Mouse (Mus musculus) regulatory T cell (primary cell): ENCODE measurements at regions not wholly inside any gene's neighbourhood (a gene's known extent, or its start where the extent isn't known, plus 50 kb on each side); places are given as distances from the start of the nearest gene placed in this dataset.

Experiments
- in situ Hi-C: fragments of 300-600 bp; cut with MboI, MseI; formaldehyde crosslinking; loops from one replicate; pipeline ENCODE4 v1.15.1; 2025; ENCODE audit warnings: high pct_unique_total_duplicates

DNA sequence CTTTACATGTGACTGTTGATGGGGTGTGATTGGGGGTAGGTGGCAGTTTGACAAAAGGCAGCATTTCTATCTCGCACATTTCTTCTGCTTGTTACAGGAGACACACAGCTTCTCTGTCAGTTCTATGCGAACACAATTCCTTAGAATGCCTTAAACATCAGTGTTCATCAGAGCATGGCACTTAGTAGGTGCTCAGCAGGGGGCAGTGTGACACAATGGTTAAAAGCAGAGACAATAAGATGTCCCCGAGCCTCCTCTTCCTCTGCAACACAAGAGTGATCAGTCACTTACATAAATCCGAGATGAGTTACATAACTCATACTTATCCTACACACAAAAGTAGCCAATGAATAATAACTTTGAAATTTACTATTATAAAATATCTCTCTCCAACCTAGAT, 688.1 kb downstream of the Gm826 start:
- in situ Hi-C loops: no loop called here

DNA sequence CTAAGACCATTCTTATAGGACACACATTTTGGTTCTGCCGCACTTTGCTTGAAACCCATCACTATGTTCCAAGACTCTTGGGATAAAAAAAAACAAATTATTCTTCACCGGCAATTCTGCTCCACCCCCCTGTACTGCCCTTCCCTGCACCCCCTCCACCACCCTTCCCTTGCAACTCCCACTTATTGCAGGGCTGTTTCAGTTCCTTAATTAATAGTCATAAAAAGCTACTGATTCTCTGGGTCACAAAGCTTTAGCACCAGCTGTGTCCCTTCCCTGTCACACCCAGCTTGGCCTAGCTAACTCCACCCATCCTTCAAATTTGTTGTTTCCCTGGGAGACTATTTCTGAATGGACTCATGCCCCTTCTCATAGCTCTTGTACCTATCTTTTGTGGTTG, 687.4 kb downstream of the Gm826 start:
- in situ Hi-C loops: no loop called here

DNA sequence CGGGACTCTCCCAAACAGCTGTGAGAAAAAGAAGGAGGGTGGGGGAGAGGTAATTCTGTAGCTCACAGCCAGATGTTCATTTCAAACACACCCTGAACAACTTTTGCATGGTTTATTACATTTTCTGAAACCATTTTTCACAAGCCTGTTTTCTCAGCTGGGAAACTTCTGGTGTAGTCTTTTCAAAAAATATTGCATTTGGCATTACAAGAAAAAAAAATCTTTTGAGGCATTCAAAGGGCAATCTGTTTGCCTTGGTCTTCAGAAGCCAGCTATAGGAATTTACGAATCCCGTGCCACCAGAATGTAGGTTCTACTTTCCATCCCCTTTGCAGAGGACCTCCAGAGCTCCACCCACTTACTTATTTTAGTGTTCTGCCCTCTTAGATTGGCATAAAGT, 681.7 kb downstream of the Gm826 start:
- in situ Hi-C loops: no loop called here

DNA sequence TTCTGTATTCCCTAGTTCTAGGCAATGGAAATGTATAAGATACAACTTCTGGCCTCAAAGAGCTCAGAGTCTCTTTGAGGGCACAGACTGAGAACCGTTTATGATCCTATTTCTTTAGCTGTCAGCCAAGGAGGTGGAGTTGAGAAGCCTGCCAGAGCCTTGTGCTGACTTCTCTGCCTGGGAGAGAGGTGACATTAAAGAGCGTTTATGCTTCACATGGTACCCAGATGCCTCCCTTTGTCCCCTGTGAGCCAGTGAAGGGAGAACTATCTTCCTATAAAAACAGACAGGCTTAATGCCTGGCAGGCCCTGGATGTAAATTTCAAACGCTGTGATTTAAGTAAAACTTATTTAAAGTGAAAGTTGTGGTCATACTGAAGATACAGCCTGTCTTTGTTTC, 657.1 kb downstream of the Gm826 start:
- in situ Hi-C loops: no loop called here

DNA sequence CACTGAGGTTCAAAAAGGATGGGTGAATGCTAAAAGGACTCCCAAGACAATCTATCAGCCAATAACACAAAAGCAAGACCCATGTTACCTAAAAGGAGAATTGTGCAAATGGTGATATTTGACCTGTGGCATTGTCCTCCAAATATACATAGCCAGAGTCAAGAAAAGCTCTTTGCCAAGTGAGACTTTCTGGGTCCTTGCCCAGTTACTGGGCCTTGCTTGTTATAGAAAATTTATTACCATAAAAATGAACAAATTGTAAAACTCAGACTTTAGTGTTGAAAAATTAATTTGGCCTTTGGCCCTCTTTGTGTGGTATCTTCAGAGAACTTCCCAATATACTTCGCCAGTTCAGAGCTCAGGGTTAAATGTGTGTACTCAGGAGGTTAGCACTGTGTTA, 653.3 kb downstream of the Gm826 start:
- in situ Hi-C loops: no loop called here

DNA sequence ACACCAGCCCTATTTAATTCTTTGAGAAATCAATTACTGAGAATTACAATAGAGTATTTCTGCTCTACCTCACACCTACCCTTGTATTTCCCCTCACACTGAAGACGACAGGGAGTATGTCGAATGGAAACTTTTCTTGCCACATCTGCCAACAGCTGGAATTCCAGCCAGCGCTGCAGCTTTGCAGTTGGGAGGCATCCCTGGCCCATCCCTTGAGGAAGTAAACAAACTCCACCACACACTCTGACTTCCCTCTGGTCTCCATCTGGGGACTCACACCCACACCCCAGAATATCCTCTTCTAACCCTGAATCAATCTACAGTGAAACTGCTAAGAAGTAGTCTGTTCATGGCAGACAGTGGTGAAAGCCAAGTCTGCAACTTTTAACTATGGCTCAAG, 630.9 kb downstream of the Gm826 start:
- in situ Hi-C loops: no loop called here

DNA sequence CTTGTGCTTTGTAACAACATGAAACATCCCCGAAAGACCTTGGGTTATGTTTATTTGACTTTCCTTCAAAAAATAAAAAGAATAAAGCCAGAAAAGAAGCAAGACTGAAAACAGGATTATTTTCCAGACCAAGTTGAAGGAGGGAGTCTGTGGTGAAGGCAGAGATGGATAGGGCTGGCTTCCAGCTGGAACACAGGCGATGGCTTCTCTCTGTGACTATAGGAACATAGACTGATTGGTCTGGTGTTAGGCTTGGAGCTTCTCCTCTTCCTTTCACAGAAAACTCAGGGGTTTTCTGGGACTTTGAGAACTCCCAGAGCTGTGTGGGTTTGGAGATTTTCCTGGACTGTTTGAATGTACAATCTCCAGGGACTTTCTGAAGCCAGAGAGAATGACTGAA, 625.8 kb downstream of the Gm826 start:
- in situ Hi-C loops: no loop called here

DNA sequence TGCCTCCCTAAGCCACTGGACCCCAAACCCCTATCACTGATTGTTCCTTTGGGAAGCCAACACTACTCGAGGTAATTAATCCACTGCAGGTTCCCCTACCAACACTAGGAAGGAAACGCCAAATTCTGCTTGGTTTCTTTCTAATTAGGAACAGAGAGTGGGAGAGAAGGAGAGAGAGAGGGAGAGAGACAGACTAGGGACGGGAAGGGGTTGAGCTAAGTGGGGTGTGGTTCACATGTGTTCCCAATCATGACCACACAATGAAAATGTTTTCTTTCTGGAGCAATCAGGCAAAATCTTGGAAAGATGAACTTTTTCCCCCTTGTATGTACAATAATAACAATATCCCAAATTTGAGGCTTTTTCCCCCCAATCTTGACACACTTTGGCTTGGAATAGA, 619.3 kb downstream of the Gm826 start:
- in situ Hi-C loops: no loop called here

DNA sequence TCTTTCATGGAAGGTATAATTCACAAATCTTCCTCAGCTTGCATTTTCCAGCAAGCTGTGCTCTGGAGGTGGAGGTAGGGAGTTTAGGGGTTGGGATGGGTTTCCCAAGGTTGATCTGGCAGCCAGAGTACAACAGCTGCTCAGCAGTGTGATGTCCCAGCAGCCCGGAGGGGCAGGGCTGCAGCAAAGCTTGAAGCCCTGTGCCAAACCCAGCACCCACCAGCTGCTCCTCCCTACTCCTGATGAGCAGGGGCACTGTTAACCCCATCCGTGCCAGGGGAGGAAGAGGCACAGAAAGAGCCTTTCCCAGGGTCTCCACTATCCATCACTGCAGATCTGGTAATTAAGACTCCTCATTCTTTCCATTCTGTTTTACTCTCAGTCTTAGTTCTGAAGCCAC, 615.2 kb downstream of the Gm826 start:
- in situ Hi-C loops: no loop called here

DNA sequence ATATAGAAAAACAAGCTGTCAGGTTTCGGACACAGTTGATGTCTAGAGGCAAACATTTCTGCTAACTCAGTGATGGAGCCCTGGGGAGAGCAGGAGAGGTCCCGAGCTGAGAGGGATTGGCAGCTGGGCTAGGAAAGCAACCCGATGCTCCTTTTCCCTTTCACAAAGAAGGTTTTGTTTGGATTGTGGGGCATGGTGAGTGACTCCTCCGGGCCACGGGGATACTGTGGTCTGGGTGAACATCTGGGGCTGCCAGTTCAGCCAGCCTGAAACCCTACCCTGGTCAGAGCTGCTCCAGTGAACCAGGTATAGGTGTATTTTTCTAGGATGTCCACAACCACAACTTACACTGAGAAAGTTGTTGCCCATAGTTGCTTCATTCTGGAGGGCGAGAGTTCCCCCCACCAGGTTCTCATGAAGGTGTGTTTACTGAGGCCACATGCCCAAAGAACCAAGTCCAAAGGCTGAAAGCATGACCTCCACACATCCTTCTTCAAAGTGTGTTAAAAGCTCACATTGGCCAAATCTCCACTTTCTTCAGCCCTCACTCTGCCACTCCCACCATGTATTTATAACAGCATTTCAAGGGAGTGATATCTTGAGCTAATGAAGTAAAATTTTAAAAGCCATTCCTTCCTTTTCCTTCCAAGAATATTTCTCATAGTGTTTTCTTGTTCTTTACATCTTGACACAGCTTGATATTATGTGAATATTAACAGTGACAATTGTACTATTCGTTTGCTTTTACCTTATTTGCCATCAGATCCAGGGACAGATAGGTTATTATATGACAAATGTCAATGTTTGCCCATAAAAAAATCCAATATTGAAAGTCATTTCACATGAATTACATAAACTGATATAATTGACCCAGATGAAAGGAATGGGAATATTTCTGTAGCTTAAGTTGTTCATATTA, 608.5 kb downstream of the Gm826 start:
- in situ Hi-C loops: no loop called here

DNA sequence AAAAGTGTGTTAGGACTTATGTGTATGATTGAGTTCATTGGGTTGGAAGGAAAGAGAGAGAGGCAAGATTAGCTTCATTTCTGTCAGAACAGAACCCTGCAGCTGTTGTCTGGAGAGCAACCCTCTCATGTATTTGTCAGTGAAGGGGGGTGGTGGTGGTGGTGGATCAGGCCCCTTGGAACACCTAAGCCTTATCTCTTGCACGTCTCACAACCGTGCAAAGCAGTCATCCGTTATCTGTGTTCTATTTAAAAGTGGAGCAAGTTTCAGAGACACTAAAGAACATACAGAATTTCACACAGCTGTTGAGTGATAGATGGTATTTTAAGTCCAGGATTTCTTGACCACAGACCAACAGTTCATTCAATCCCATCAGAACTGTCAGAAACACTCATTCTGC, 604.7 kb downstream of the Gm826 start:
- in situ Hi-C loops: no loop called here

DNA sequence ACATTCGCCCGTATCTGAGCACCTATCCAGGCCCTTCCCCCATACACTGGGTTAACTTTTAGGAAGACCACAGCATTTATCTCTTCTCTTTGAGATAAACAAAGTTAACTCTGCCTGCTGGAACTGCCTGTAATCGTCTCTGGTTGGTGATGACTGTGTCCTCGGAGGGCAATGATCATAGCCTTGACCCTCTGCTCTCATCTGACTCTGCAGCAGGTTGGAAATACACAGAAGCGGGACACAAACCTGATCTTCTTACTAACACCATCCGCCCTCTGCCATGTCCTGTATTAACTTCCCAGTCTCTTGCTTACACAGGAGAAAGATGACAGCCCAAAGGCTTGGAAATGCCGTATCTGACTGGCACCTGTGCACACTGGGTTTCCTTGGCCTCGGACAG, 603.7 kb downstream of the Gm826 start:
- in situ Hi-C loops: no loop called here

DNA sequence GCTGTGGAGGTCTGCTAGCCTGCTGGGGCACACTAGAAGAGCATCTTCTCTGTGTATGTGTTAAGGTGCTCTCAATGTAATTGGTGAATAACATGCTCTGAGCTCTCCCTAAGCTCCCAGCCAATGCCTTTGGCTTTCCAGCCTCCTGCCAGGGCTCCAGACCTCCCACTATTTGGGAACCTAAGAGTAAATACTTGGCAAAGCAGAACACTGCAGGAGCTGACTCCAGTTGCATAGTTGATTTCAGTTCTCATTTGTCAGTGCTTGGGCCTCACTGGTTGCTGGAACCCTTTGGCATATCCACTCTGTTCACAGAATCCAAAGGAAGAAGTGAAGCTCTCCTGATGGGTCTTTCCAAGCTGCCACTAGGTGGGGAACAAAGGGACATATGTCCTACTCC, 602.7 kb downstream of the Gm826 start:
- in situ Hi-C loops: no loop called here

DNA sequence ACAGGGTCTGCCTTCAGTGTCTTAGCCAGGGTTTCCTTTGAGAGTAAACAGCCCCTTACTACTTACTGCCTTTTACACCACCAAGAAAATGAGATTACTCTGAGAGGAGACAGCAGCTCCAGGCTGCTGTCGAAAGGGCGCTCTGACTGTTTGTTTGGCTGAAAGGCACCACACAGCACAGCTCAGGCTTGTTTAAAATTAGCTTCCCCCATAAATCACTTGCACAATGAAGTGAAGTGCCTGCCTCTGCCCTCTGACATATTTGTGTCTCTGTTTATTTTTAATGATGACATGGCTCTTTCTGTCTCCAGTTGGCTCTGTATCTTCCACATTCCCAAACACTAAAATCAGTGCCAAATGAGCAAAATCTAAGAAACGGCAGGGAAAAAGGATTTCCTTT, 601.5 kb downstream of the Gm826 start:
- in situ Hi-C loops: no loop called here

DNA sequence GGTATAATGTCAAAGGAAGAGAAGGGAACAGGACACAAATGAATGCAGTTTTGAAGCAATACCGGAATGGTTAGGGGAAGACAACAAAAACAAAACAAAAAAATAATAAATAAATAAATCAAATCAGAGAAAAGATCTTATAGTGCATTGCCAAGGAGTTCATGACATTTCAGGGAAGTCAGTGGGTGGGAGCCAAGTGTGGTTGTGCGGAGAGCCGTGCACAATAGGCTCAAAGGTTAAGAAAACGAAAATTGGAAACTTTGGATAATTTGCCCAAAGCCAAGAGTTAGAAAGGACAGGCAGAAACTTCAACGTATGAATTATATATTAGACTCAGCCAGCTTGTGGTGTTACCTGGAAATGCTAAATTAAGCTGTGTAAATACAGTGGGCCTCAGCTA, 599.4 kb downstream of the Gm826 start:
- in situ Hi-C loops: no loop called here

DNA sequence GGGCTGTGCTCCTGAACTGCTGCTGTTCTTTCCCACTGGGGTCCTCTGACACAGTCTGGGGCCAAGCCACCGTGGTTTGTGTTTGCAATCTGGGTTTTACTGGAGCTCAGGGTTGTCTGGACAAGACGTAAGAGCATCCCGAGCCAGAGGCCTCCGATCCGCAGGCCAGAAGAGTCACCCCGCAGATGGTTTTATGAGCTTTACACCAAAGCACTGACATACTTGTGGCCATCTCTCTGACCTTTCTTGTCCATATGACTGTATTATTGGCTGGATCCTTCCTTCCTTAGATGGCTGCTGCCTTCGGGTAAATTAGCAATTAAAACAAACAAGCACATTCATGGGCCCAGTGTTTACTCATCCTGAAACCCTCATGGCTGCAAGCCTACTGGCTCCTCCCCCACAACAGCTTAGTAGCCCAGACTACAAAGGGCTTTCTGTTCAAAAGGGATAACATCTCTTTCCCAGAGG, 578.4 kb downstream of the Gm826 start:
- in situ Hi-C loops: loop anchor here (25.0 kb wide), 1 partner anchor 832 kb away; no protein-coding TSS in a partner anchor

DNA sequence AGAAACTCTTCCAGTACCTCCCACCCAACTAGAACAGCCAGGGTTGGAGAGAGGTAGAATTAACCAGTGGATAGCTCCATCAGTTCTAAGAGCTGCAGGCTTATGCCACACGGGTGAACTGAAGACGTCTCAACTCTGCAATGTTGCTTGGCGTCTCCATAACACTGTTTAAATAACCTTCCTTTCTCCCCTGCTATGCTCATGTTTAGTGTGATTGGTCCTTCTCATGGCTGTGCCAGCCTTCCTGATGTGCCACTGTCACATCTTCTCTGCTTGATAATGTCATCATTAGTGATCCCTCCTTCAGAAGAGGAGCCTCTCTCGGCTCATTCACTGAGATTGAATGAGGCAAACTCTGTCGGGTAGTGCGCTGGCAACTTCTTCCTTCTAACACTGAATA, 573.2 kb downstream of the Gm826 start:
- in situ Hi-C loops: loop anchor here (25.0 kb wide), 1 partner anchor 826 kb away; no protein-coding TSS in a partner anchor

DNA sequence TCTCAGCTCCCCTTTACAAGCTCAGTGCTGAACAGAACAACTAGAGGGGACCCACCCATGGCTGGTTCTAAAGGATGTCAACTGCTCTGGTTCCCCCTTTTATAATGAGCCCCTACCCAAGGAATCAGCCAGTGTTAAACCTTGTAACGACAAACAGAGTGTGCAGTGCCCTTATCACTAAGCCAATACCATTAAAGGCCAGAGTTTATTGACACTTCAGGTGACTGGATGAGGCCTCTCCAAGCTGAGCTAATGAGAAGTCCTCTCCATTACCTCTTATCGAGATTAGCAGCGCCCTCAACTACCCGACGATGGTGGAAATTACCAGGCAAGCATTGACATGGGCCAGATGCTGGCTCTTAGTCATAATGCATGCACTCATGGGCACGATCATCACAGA, 570.8 kb downstream of the Gm826 start:
- in situ Hi-C loops: loop anchor here (25.0 kb wide), 1 partner anchor 824 kb away; no protein-coding TSS in a partner anchor
